Mouse (Mus musculus) hindbrain, embryonic 13.5 days (tissue): Measurements from ENCODE around the gene Tapt1. TPM values are rescaled to one million over a fixed set of nuclear protein-coding genes. Genes with fewer than 3 reads are reported as not detected.
"Not testable (repeated sequence)": the region's sequence is repeated elsewhere in the genome, so short reads cannot be mapped to it uniquely, and the experiment has no call there.

Experiments used
- ATAC-seq: fragments of 200-750 bp; cut with Nextera tagmentation; 2 replicates; pipeline ENCODE4 v1.8.0; 2017; ENCODE audit warnings: moderate TSS enrichment; ENCODE audit not compliant: low FRiP score
- H3K27ac ChIP-seq: fragments of 300-500 bp; sonication (generic); 2 replicates; pipeline ENCODE4 v1.5.1; 2015; ENCODE audit warnings: inconsistent platforms, mild to moderate bottlenecking, moderate library complexity
- H3K27me3 ChIP-seq: fragments of 300-500 bp; sonication (generic); 2 replicates; pipeline ENCODE4 v1.6.1; 2015; ENCODE audit warnings: mild to moderate bottlenecking, inconsistent platforms
- H3K36me3 ChIP-seq: fragments of 300-500 bp; sonication (generic); 2 replicates; pipeline ENCODE4 v1.6.1; 2015; ENCODE audit warnings: mild to moderate bottlenecking, inconsistent platforms
- H3K4me1 ChIP-seq: fragments of 300-500 bp; sonication (generic); replicated peaks from 2 replicates; pipeline ENCODE4 v1.6.1; 2015; ENCODE audit warnings: inconsistent platforms
- H3K4me2 ChIP-seq: fragments of 300-500 bp; sonication (generic); 2 replicates; pipeline ENCODE4 v1.6.1; 2015; ENCODE audit warnings: inconsistent platforms, mild to moderate bottlenecking, moderate library complexity
- H3K4me3 ChIP-seq: fragments of 300-500 bp; sonication (generic); 2 replicates; pipeline ENCODE4 v1.5.1; 2015; ENCODE audit warnings: mild to moderate bottlenecking, inconsistent platforms
- H3K9ac ChIP-seq: fragments of 300-500 bp; sonication (generic); 2 replicates; pipeline ENCODE4 v1.6.1; 2015; ENCODE audit warnings: mild to moderate bottlenecking, inconsistent platforms
- H3K9me3 ChIP-seq: fragments of 300-500 bp; sonication (generic); 2 replicates; pipeline ENCODE4 v1.6.1; 2016; ENCODE audit warnings: inconsistent platforms
- WGBS: fragments of 180-500 bp; shearing (Covaris S2); methylation state at CpG from one replicate; pipeline ENCODE4 v1.1.7; 2015; 5-methylcytosine and 5-hydroxymethylcytosine counted together
- polyA plus RNA-seq: library from polyadenylated mRNA; unstranded; fragments of >200 nt; fragmentation: Nextera tagmentation; extraction: Ambion mirVana; gene quantifications from 2 replicates; pipeline ENCODE4 v1.2.1, GENCODE M21; 2015

Tapt1 gene
- polyA plus RNA-seq, 1 experiment from 2014 or later: 28.3 TPM

DNA sequence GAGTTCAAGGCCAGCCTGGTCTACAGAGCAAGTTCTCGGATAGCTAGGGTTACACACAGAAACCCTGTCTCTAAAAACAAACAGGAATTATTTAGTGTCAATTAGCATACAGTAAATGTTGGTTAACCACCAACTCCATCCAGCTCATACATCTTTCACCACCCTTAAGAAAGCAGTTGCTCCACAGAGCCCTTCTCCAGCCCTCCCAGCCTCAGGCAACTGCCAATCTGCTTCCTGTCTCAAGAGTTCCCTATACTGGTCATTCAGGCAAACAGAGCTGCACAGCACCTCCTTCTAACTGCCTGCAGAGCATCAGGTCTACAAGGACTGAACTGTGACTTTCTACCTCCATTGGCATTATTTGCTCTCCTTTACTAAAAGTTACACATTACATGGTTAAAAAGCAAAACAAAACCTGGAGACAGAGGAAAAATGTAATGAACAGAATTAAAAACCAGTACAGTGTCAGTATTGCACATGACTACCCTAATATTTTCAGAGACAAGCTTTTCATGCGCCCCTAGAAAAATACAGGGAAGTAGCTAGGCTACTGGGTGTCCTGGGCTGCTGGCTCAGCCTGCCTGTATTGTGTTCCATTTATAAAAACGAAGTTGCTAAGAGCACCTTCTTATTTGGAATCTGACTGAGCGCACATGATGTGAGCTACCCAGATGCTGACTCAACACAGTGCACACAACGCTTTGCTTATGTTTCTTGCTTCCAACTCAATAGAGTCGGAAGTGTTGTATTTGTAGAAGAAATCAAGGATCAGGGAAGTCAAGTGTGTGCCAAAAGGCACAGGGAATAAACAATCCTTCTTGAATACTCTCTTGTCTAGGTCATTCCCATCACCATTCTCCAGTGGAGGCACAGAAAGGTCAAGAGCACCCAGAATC is 79.7 kb downstream of the Tapt1 start:
- Histone ChIP-seq H3K27ac (no peak overlapping the region), H3K36me3 (no peaks in the 10 kb centered on the region), H3K4me1 (peaks cover 4% of the 10 kb centered on the region; the same call in 1 of the 2 replicates), H3K4me3 (no peak overlapping the region), H3K27me3 (no peaks in the 10 kb centered on the region), H3K4me2 (no peak overlapping the region), H3K9ac (no peak overlapping the region), H3K9me3 (peaks cover 6% of the 10 kb centered on the region)
- 84% methylated on average over 6 of the region's 6 CpGs for WGBS
- no peak for ATAC-seq

DNA sequence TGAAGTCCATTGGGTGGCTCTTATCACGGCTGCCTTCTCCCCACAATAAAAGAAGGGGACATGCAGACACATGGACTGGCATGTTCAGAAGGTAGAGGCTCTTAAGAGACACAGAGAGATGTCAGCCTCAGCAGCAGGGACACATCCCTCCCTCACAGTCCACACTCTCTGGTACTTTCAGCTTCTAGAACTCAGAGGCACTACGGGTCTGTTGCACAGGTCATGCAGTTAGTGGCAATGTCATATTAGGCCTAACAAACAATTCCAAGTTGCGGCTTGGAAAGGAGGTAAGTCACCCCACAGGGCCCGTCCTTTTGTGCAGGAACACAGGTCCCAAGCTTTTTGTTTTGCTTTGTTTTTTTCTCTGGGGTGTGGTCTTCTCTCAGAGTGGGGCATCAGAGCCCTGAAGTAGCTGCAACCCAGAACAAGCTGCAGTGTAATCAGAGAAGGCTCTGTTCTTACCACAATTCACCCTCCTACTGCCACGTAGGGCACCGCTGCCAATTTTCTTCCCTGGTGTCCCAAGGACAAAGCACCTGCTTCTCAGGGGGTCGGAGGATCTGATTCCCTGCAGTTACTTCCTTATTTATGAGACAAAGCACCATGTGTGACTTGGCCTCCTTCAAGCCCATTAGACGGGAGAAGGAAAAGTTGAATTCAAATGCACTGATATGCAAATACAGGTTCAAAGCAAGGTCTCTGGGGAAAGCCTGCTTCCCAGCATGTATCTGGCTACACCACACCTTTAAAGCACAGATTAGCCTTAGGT is 82.8 kb downstream of the Tapt1 start:
- Histone ChIP-seq H3K27ac (no peak overlapping the region), H3K4me3 (no peak overlapping the region), H3K36me3 (no peaks in the 10 kb centered on the region), H3K9me3 (no peaks in the 10 kb centered on the region), H3K4me2 (no peak overlapping the region), H3K4me1 (no peaks in the 10 kb centered on the region; the same call in 1 of the 2 replicates), H3K9ac (no peak overlapping the region), H3K27me3 (no peaks in the 10 kb centered on the region)
- no peak for ATAC-seq
- 23% methylated on average over 8 of the region's 8 CpGs for WGBS

DNA sequence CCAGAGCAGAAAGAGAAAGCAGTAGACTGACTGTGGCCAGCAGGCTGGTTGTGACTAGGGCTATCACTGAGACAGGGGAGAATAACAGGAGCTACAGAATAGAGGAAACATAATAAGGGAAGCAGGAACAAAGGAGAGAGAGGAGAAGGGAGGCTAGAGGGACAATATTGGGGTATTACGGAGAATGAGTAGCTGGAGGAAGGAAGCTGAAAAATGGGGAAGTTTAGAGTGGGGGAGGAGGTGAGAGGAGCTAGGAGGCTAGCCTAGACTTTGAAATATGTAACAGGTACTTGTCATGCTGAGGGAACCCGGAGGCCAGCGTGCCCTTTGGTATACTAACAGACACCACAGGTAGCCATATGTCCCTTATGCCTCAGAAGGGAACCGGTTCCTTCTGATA is 98.9 kb downstream of the Tapt1 start:
- Histone ChIP-seq H3K9me3 (no peaks in the 10 kb centered on the region), H3K4me1 (no peaks in the 10 kb centered on the region), H3K36me3 (no peaks in the 10 kb centered on the region), H3K27me3 (no peaks in the 10 kb centered on the region), H3K9ac (no peak overlapping the region), H3K27ac (no peak overlapping the region), H3K4me3 (no peak overlapping the region), H3K4me2 (no peak overlapping the region)
- no peak for ATAC-seq
- WGBS: 82% methylated on average over 4 of the region's 4 CpGs

DNA sequence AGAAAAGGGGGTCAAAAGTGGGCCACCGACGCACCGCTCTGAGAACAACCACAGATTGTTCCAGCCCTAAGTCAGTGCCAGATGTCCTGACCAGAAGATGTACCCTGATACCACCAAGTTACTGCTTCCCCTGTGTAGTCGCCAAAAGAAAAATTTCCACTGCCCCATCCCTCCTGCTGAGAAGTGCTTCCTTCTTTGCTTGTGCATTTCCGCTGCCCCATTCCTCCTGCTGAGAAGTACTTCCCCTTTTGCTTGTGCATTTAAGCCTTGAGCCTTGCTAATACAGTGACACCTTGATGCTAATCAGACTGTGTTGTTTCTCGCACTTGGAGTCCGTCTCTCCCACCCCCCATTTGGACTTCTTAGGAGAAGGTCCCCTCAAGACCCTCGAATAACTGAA is 99.9 kb downstream of the Tapt1 start:
- ATAC-seq, H3K9ac ChIP-seq, H3K4me1 ChIP-seq, H3K9me3 ChIP-seq, H3K27ac ChIP-seq, H3K4me2 ChIP-seq, H3K36me3 ChIP-seq, H3K4me3 ChIP-seq, H3K27me3 ChIP-seq: not testable (repeated sequence)
- whole genome bisulfite sequencing: 81% methylated on average over 8 of the region's 8 CpGs

Other genes starting within 250 kb of the Tapt1 start
- 2.5 and 2.8 TPM in 2 replicates for gene Fgfbp1, start 244.8 kb downstream of the Tapt1 start, polyA plus RNA-seq
- gene Prom1, start 124.6 kb downstream of the Tapt1 start, polyA plus RNA-seq: 41.9 and 47.1 TPM in 2 replicates